Mouse (Mus musculus): ENCODE results near the gene Borcs6. TPM values are rescaled to one million over a fixed set of nuclear protein-coding genes. Genes with fewer than 3 reads are reported as not detected.

Borcs6 gene
- polyA plus RNA-seq, 1 experiment: 13.4 TPM

- peaks cover 3% of the 10 kb centered on the region for H3K36me3 ChIP-seq (ENCODE audit: control insufficient read depth, insufficient read depth, low read length)
- no peaks in the 10 kb centered on the region for H3K27me3 ChIP-seq (ENCODE audit: control insufficient read depth, insufficient read depth, low read length)
- H3K4me3 ChIP-seq (ENCODE audit: control insufficient read depth, low read depth, low read length): peak overlapping the region; percentile 90
- TF ChIP-seq CTCF (IDR thresholded peaks at IDR 0.05; ENCODE audit: control insufficient read depth, insufficient read depth, insufficient replicate concordance, low read depth, low read length): no peak
- TF ChIP-seq POLR2A (IDR thresholded peaks at IDR 0.05; ENCODE audit: control insufficient read depth, low read depth, low read length): no peak
- H3K4me1 ChIP-seq (ENCODE audit: control insufficient read depth, insufficient read depth, low read length): peaks cover 6% of the 10 kb centered on the region
- peak overlapping the region; percentile 64; the same call in 1 of the 2 replicates for H3K27ac ChIP-seq (ENCODE audit: control insufficient read depth, insufficient read depth, low read depth, low read length)
These were observed 22.9 kb upstream of the Borcs6 start for GRCm38 (mm10) chr11:69036486-69037230.

GRCm38 (mm10) chr11:69037231-69038061 is 22.1 kb upstream of the Borcs6 start:
- Histone ChIP-seq H3K27ac (ENCODE audit: control insufficient read depth, insufficient read depth, low read depth, low read length) (peak overlapping the region; percentile 64; the same call in 1 of the 2 replicates), H3K36me3 (ENCODE audit: control insufficient read depth, insufficient read depth, low read length) (peaks cover 3% of the 10 kb centered on the region), H3K4me3 (ENCODE audit: control insufficient read depth, low read depth, low read length) (peak overlapping the region; percentile 90), H3K27me3 (ENCODE audit: control insufficient read depth, insufficient read depth, low read length) (no peaks in the 10 kb centered on the region), H3K4me1 (ENCODE audit: control insufficient read depth, insufficient read depth, low read length) (peaks cover 6% of the 10 kb centered on the region)
- TF ChIP-seq POLR2A (IDR thresholded peaks at IDR 0.05; ENCODE audit: control insufficient read depth, low read depth, low read length): no peak
- TF ChIP-seq CTCF (IDR thresholded peaks at IDR 0.05; ENCODE audit: control insufficient read depth, insufficient read depth, insufficient replicate concordance, low read depth, low read length): no peak

- H3K27me3 ChIP-seq (ENCODE audit: control insufficient read depth, insufficient read depth, low read length): no peaks in the 10 kb centered on the region
- TF ChIP-seq POLR2A (IDR thresholded peaks at IDR 0.05; ENCODE audit: control insufficient read depth, low read depth, low read length): no peak
- peaks cover 3% of the 10 kb centered on the region for H3K36me3 ChIP-seq (ENCODE audit: control insufficient read depth, insufficient read depth, low read length)
- H3K4me3 ChIP-seq (ENCODE audit: control insufficient read depth, low read depth, low read length): no peak overlapping the region
- H3K27ac ChIP-seq (ENCODE audit: control insufficient read depth, insufficient read depth, low read depth, low read length): no peak overlapping the region
- H3K4me1 ChIP-seq (ENCODE audit: control insufficient read depth, insufficient read depth, low read length): peaks cover 6% of the 10 kb centered on the region
These were observed 21.3 kb upstream of the Borcs6 start for GRCm38 (mm10) chr11:69038173-69038572.

- peaks cover 11% of the 10 kb centered on the region for H3K4me1 ChIP-seq (ENCODE audit: control insufficient read depth, insufficient read depth, low read length)
- no peaks in the 10 kb centered on the region; the same call in none of the 2 replicates for H3K36me3 ChIP-seq (ENCODE audit: control insufficient read depth, insufficient read depth, low read length)
- H3K4me3 ChIP-seq (ENCODE audit: control insufficient read depth, low read depth, low read length): peak within 1 kb of the TSS; percentile 83
- peak within 1 kb of the TSS; percentile 19 for H3K27ac ChIP-seq (ENCODE audit: control insufficient read depth, insufficient read depth, low read depth, low read length)
- TF ChIP-seq POLR2A (IDR thresholded peaks at IDR 0.05; ENCODE audit: control insufficient read depth, low read depth, low read length) (peak; percentile 18; the same call in 1 of the 2 replicates), CTCF (IDR thresholded peaks at IDR 0.05; ENCODE audit: control insufficient read depth, insufficient read depth, insufficient replicate concordance, low read depth, low read length) (peak; percentile 7; the same call in 1 of the 2 replicates)
- no peaks in the 10 kb centered on the region for H3K27me3 ChIP-seq (ENCODE audit: control insufficient read depth, insufficient read depth, low read length)
These were observed 13.8 kb upstream of the Borcs6 start, which contains the start of gene Aurkb for GRCm38 (mm10) chr11:69045531-69046394. Gene Aurkb, plus strand, starts transcription at chr11:69045647.

- Histone ChIP-seq H3K4me1 (ENCODE audit: control insufficient read depth, insufficient read depth, low read length) (peaks cover 9% of the 10 kb centered on the region), H3K4me3 (ENCODE audit: control insufficient read depth, low read depth, low read length) (peak overlapping the region; percentile 83), H3K27me3 (ENCODE audit: control insufficient read depth, insufficient read depth, low read length) (no peaks in the 10 kb centered on the region), H3K27ac (ENCODE audit: control insufficient read depth, insufficient read depth, low read depth, low read length) (no peak overlapping the region), H3K36me3 (ENCODE audit: control insufficient read depth, insufficient read depth, low read length) (no peaks in the 10 kb centered on the region; the same call in none of the 2 replicates)
- TF ChIP-seq CTCF (IDR thresholded peaks at IDR 0.05; ENCODE audit: control insufficient read depth, insufficient read depth, insufficient replicate concordance, low read depth, low read length): no peak
- no peak; the same call in 1 of the 2 replicates for TF ChIP-seq POLR2A (IDR thresholded peaks at IDR 0.05; ENCODE audit: control insufficient read depth, low read depth, low read length)
These were observed 13.1 kb upstream of the Borcs6 start for GRCm38 (mm10) chr11:69046395-69046774.

- TF ChIP-seq POLR2A (IDR thresholded peaks at IDR 0.05; ENCODE audit: control insufficient read depth, low read depth, low read length) (no peak), CTCF (IDR thresholded peaks at IDR 0.05; ENCODE audit: control insufficient read depth, insufficient read depth, insufficient replicate concordance, low read depth, low read length) (no peak)
- Histone ChIP-seq H3K4me3 (ENCODE audit: control insufficient read depth, low read depth, low read length) (no peak overlapping the region), H3K4me1 (ENCODE audit: control insufficient read depth, insufficient read depth, low read length) (peaks cover 9% of the 10 kb centered on the region), H3K27ac (ENCODE audit: control insufficient read depth, insufficient read depth, low read depth, low read length) (no peak overlapping the region), H3K27me3 (ENCODE audit: control insufficient read depth, insufficient read depth, low read length) (no peaks in the 10 kb centered on the region), H3K36me3 (ENCODE audit: control insufficient read depth, insufficient read depth, low read length) (no peaks in the 10 kb centered on the region; the same call in none of the 2 replicates)
These were observed 11.9 kb upstream of the Borcs6 start for GRCm38 (mm10) chr11:69047592-69047991.
